Mouse (Mus musculus): ENCODE measurements around the gene Nkd2.

Nkd2 gene

GRCm38 (mm10) chr13:73816338-73816737 lies 31.1 kb downstream of the Nkd2 start:
- no peak for DNase-seq (ENCODE audit: low read depth)

- no peak for DNase-seq (ENCODE audit: low read depth)
Observed at GRCm38 (mm10) chr13:73814181-73814580, 33.2 kb downstream of the Nkd2 start.

- DNase-seq (ENCODE audit: low read depth): no peak
Observed at GRCm38 (mm10) chr13:73812936-73813335, 34.5 kb downstream of the Nkd2 start.

GRCm38 (mm10) chr13:73804914-73805313 lies 42.5 kb downstream of the Nkd2 start:
- no peak for DNase-seq (ENCODE audit: low read depth)

- DNase-seq (ENCODE audit: low read depth): no peak
Observed at GRCm38 (mm10) chr13:73803450-73804178, 43.8 kb downstream of the Nkd2 start.

GRCm38 (mm10) chr13:73799110-73799509 lies 48.3 kb downstream of the Nkd2 start:
- no peak for DNase-seq (ENCODE audit: low read depth)

- DNase-seq (ENCODE audit: low read depth): no peak
Observed at GRCm38 (mm10) chr13:73793171-73793570, 54.3 kb downstream of the Nkd2 start.

GRCm38 (mm10) chr13:73792176-73792575 lies 55.3 kb downstream of the Nkd2 start:
- no peak for DNase-seq (ENCODE audit: low read depth)

GRCm38 (mm10) chr13:73782486-73782885 lies 64.9 kb downstream of the Nkd2 start:
- DNase-seq (ENCODE audit: low read depth): no peak

- DNase-seq (ENCODE audit: low read depth): no peak
Observed at GRCm38 (mm10) chr13:73777578-73777977, 69.9 kb downstream of the Nkd2 start.

- DNase-seq (ENCODE audit: low read depth): no peak
Observed at GRCm38 (mm10) chr13:73775786-73776185, 71.6 kb downstream of the Nkd2 start.

GRCm38 (mm10) chr13:73773519-73774205 lies 73.8 kb downstream of the Nkd2 start:
- no peak for DNase-seq (ENCODE audit: low read depth)

- no peak for DNase-seq (ENCODE audit: low read depth)
Observed at GRCm38 (mm10) chr13:73772655-73773054, 74.8 kb downstream of the Nkd2 start.

GRCm38 (mm10) chr13:73771131-73771530 lies 76.3 kb downstream of the Nkd2 start:
- no peak for DNase-seq (ENCODE audit: low read depth)

GRCm38 (mm10) chr13:73769916-73770682 lies 77.3 kb downstream of the Nkd2 start:
- DNase-seq (ENCODE audit: low read depth): no peak

Measured in c-Kit-positive CD71-positive TER-119-negative erythroid progenitor cells, embryonic 14.5 days (primary cell).